Mouse (Mus musculus) hindbrain, postnatal 0 days (tissue): Measurements from ENCODE around the gene Moap1. TPM values are rescaled to one million over a fixed set of nuclear protein-coding genes. Genes with fewer than 3 reads are reported as not detected.

Source experiments
- ATAC-seq: fragments of 200-750 bp; cut with Nextera tagmentation; 2 replicates; pipeline ENCODE4 v1.8.0; 2017; ENCODE audit warnings: mild to moderate bottlenecking, moderate TSS enrichment, moderate library complexity
- DNase-seq: peaks from one replicate; pipeline ENCODE4 v3.0.0-alpha.2; 2015; ENCODE audit warnings: low spot score
- H3K27ac ChIP-seq: fragments of 300-500 bp; sonication (generic); 2 replicates; pipeline ENCODE4 v1.5.1; 2014; ENCODE audit warnings: mild to moderate bottlenecking
- H3K27me3 ChIP-seq: fragments of 300-500 bp; sonication (generic); 2 replicates; pipeline ENCODE4 v1.6.1; 2014; ENCODE audit warnings: low read length, mixed read lengths; ENCODE audit not compliant: insufficient read depth
- H3K36me3 ChIP-seq: fragments of 300-500 bp; sonication (generic); 2 replicates; pipeline ENCODE4 v1.6.1; 2014; ENCODE audit warnings: low read length, mixed read lengths; ENCODE audit not compliant: insufficient read depth
- H3K4me1 ChIP-seq: fragments of 300-500 bp; sonication (generic); 2 replicates; pipeline ENCODE4 v1.6.1; 2014; ENCODE audit warnings: antibody characterized with exemption, low read length, mixed read lengths; ENCODE audit not compliant: insufficient read depth
- H3K4me2 ChIP-seq: fragments of 300-500 bp; sonication (generic); 2 replicates; pipeline ENCODE4 v1.6.1; 2014; ENCODE audit warnings: low read depth, mild to moderate bottlenecking, low read length, moderate library complexity, mixed read lengths
- H3K4me3 ChIP-seq: fragments of 300-500 bp; sonication (generic); 2 replicates; pipeline ENCODE4 v1.5.1; 2014; ENCODE audit warnings: low read length
- H3K9ac ChIP-seq: fragments of 300-500 bp; sonication (generic); replicated peaks from 2 replicates; pipeline ENCODE4 v1.6.1; 2014; ENCODE audit warnings: mild to moderate bottlenecking, low read length, moderate library complexity, mixed read lengths
- H3K9me3 ChIP-seq: fragments of 300-500 bp; sonication (generic); 2 replicates; pipeline ENCODE4 v1.6.1; 2016; ENCODE audit warnings: low read length, mixed read lengths
- CTCF ChIP-seq: IDR thresholded peaks from 2 replicates; pipeline ENCODE4 v1.5.1; 2016; ENCODE audit warnings: antibody characterized with exemption, control low read depth, low read depth
- WGBS: fragments of 180-500 bp; shearing (Covaris S2); extraction: QIAGEN DNeasy Blood & Tissue Kit; methylation state at CpG from one replicate; pipeline ENCODE4 v1.1.7; 2014; 5-methylcytosine and 5-hydroxymethylcytosine counted together
- polyA plus RNA-seq: library from polyadenylated mRNA; unstranded; fragments of >200 nt; fragmentation: Nextera tagmentation; extraction: Ambion mirVana; gene quantifications from 2 replicates; pipeline ENCODE4 v1.2.1, GENCODE M21; 2015
- total RNA-seq: library from RNA; depleted of rRNA; stranded (reverse); fragments of >200 nt; gene quantifications from 2 replicates; pipeline ENCODE4 v1.2.3, GENCODE M21; 2014

The Moap1 gene
- total and polyA plus RNA-seq, 2 experiments from 2014 or later, result 13.9 to 64.9 TPM

GRCm38 (mm10) chr12:102744839-102745238 lies 1.4 kb upstream of the Moap1 start:
- H3K4me2 ChIP-seq, result peak overlapping the region; percentile 77
- H3K36me3 ChIP-seq, result no peaks in the 10 kb centered on the region; the same call in 1 of the 2 replicates
- H3K27ac ChIP-seq, result no peak overlapping the region
- DNase-seq (peak; percentile 28), ATAC-seq (no peak)
- H3K27me3 ChIP-seq, result no peaks in the 10 kb centered on the region
- no peak overlapping the region for H3K4me3 ChIP-seq
- H3K9ac ChIP-seq, result no peak overlapping the region
- 50% methylated on average over 6 of the region's 6 CpGs for WGBS
- H3K9me3 ChIP-seq, result no peaks in the 10 kb centered on the region
- peak; percentile 39; the same call in 1 of the 2 replicates for TF ChIP-seq CTCF
- H3K4me1 ChIP-seq, result 0 out of 2 replicates have a peak, but pooled peaks cover 6% of the 10 kb centered on the region

- 0 out of 2 replicates have a peak, but pooled peaks cover 6% of the 10 kb centered on the region for H3K4me1 ChIP-seq
- H3K36me3 ChIP-seq, result no peaks in the 10 kb centered on the region; the same call in 1 of the 2 replicates
- DNase-seq, result no peak
- peak; percentile 83 for ATAC-seq
- WGBS, result under 1% methylated on average over 33 of the region's 33 CpGs
- no peaks in the 10 kb centered on the region for H3K27me3 ChIP-seq
- H3K4me3 ChIP-seq, result peak overlapping the region; percentile 76
- peak overlapping the region; percentile 77 for H3K4me2 ChIP-seq
- peak overlapping the region; percentile 93 for H3K9ac ChIP-seq
- H3K27ac ChIP-seq, result peak overlapping the region; percentile 93
- TF ChIP-seq CTCF, result no peak
- no peaks in the 10 kb centered on the region for H3K9me3 ChIP-seq
Measured at GRCm38 (mm10) chr12:102743036-102743588, 349 bp downstream of the Moap1 start.

GRCm38 (mm10) chr12:102742056-102742455 lies 1.4 kb downstream of the Moap1 start:
- DNase-seq (no peak), ATAC-seq (no peak)
- Histone ChIP-seq H3K4me3 (no peak overlapping the region), H3K4me1 (0 out of 2 replicates have a peak, but pooled peaks cover 6% of the 10 kb centered on the region), H3K36me3 (no peaks in the 10 kb centered on the region), H3K27ac (no peak overlapping the region), H3K9me3 (no peaks in the 10 kb centered on the region), H3K27me3 (no peaks in the 10 kb centered on the region), H3K4me2 (peak overlapping the region; percentile 77), H3K9ac (peak overlapping the region; percentile 93; the same call in 1 of the 2 replicates)
- WGBS, result 85% methylated on average over 7 of the region's 7 CpGs
- TF ChIP-seq CTCF, result no peak

- no peak for ATAC-seq
- DNase-seq, result peak; percentile 42
- H3K36me3 ChIP-seq, result no peaks in the 10 kb centered on the region
- no peak overlapping the region for H3K4me2 ChIP-seq
- H3K27ac ChIP-seq, result no peak overlapping the region
- H3K9ac ChIP-seq, result no peak overlapping the region
- peak; percentile 58 for TF ChIP-seq CTCF
- no peak overlapping the region for H3K4me3 ChIP-seq
- 66% methylated on average over 3 of the region's 3 CpGs for WGBS
- H3K27me3 ChIP-seq, result no peaks in the 10 kb centered on the region
- H3K4me1 ChIP-seq, result 0 out of 2 replicates have a peak, but pooled peaks cover 6% of the 10 kb centered on the region
- H3K9me3 ChIP-seq, result no peaks in the 10 kb centered on the region
Measured at GRCm38 (mm10) chr12:102740285-102740684, 3.2 kb downstream of the Moap1 start.

GRCm38 (mm10) chr12:102739096-102739495 lies 4.4 kb downstream of the Moap1 start:
- no peaks in the 10 kb centered on the region for H3K27me3 ChIP-seq
- no peak for DNase-seq
- no peaks in the 10 kb centered on the region for H3K36me3 ChIP-seq
- H3K9me3 ChIP-seq, result no peaks in the 10 kb centered on the region
- no peaks in the 10 kb centered on the region for H3K4me1 ChIP-seq
- ATAC-seq, result no peak
- H3K9ac ChIP-seq, result no peak overlapping the region
- no peak for TF ChIP-seq CTCF
- no peak overlapping the region for H3K27ac ChIP-seq
- no peak overlapping the region for H3K4me2 ChIP-seq
- no peak overlapping the region for H3K4me3 ChIP-seq
- WGBS, result 72% methylated on average over 5 of the region's 5 CpGs

GRCm38 (mm10) chr12:102733381-102733780 lies 10.1 kb downstream of the Moap1 start:
- H3K9ac ChIP-seq, result no peak overlapping the region
- no peak overlapping the region for H3K27ac ChIP-seq
- no peak overlapping the region for H3K4me2 ChIP-seq
- ATAC-seq (no peak), DNase-seq (peak; percentile 70)
- no peaks in the 10 kb centered on the region for H3K36me3 ChIP-seq
- peaks cover 5% of the 10 kb centered on the region for H3K4me1 ChIP-seq
- TF ChIP-seq CTCF, result peak; percentile 75
- H3K27me3 ChIP-seq, result no peaks in the 10 kb centered on the region
- H3K9me3 ChIP-seq, result no peaks in the 10 kb centered on the region
- WGBS, result 16% methylated on average over 4 of the region's 5 CpGs
- H3K4me3 ChIP-seq, result no peak overlapping the region

GRCm38 (mm10) chr12:102730798-102731619 lies 12.5 kb downstream of the Moap1 start:
- no peaks in the 10 kb centered on the region for H3K9me3 ChIP-seq
- no peak for TF ChIP-seq CTCF
- H3K27me3 ChIP-seq, result no peaks in the 10 kb centered on the region
- DNase-seq (peak; percentile 36), ATAC-seq (peak; percentile 48)
- peaks cover 5% of the 10 kb centered on the region for H3K4me1 ChIP-seq
- H3K4me3 ChIP-seq, result 0 out of 2 replicates have a peak overlapping the region, but pooled peaks have one; percentile 3
- H3K27ac ChIP-seq, result peak overlapping the region; percentile 70
- no peak overlapping the region for H3K9ac ChIP-seq
- peak overlapping the region; percentile 42 for H3K4me2 ChIP-seq
- WGBS, result 32% methylated on average over 16 of the region's 16 CpGs
- no peaks in the 10 kb centered on the region for H3K36me3 ChIP-seq
